ENCODE assay signal across 8 mouse cellular contexts in the genomic region with DNA sequence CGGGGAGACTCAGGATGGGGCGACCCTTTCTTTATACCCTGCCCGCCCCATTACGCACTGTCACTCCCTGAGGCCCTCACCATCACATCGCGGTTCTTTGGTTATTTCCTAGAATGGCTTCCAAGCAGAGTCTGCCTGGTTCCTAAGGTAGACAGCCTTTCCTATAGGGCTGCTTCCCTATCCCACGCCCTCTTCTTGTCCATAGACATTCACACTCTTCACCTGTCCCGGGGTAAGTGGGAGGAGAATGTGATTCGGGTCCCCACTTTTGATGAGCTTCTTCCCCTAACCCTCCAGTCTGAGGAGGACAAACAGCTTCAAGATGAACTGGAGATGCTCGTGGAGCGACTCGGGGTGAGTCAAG. TPM values are rescaled to one million over a fixed set of nuclear protein-coding genes. Genes with fewer than 3 reads are reported as not detected.
DNase-seq lines count a peak whose midpoint lies in the region; ATAC-seq and TF ChIP-seq lines count a peak whose summit lies in the region.

No protein-coding gene starts in this region.

- no peak overlapping the region for H3K27ac ChIP-seq in neural tube, embryonic 11.5 days (ENCODE audit: low read depth, low read length)
- peak overlapping the region; percentile 90 for H3K27ac ChIP-seq in forebrain, embryonic 10.5 days
- 0 out of 2 replicates have a peak overlapping the region, but pooled peaks have one; percentile 15 for H3K27ac ChIP-seq in limb, embryonic 13.5 days
- peak overlapping the region; percentile 3; the same call in 1 of the 2 replicates for H3K27ac ChIP-seq in small intestine, adult 2 months (ENCODE audit: insufficient read depth, low read depth, low read length)

- H3K4me3 ChIP-seq in neural tube, embryonic 11.5 days (ENCODE audit: low read depth, low read length), result peak overlapping the region; percentile 86
- H3K4me3 ChIP-seq in forebrain, embryonic 10.5 days, result peak overlapping the region; percentile 72
- H3K4me3 ChIP-seq in limb, embryonic 13.5 days, result peak overlapping the region; percentile 92
- H3K4me3 ChIP-seq in small intestine, adult 2 months (ENCODE audit: low read depth, low read length), result peak overlapping the region; percentile 87

- H3K9me3 ChIP-seq in neural tube, embryonic 11.5 days (ENCODE audit: control insufficient read depth, low read length), result no peaks in the 10 kb centered on the region
- H3K9me3 ChIP-seq in forebrain, embryonic 10.5 days, result no peaks in the 10 kb centered on the region
- no peaks in the 10 kb centered on the region for H3K9me3 ChIP-seq in limb, embryonic 13.5 days

- peak overlapping the region; percentile 79 for H3K4me2 ChIP-seq in neural tube, embryonic 11.5 days (ENCODE audit: low read depth)
- H3K4me2 ChIP-seq in limb, embryonic 13.5 days (replicated peaks), result peak overlapping the region; percentile 97

- H3K36me3 ChIP-seq in neural tube, embryonic 11.5 days (ENCODE audit: control insufficient read depth, insufficient read depth, low read length), result peaks cover 5% of the 10 kb centered on the region
- H3K36me3 ChIP-seq in forebrain, embryonic 10.5 days (replicated peaks), result peaks cover 36% of the 10 kb centered on the region
- peaks cover 33% of the 10 kb centered on the region for H3K36me3 ChIP-seq in limb, embryonic 13.5 days
- H3K36me3 ChIP-seq in small intestine, adult 2 months (ENCODE audit: control insufficient read depth, insufficient read depth, low read length), result peaks cover 23% of the 10 kb centered on the region

- 0 out of 2 replicates have a peak, but pooled peaks have one; percentile 7 for TF ChIP-seq CTCF in small intestine, adult 2 months (IDR thresholded peaks at IDR 0.05; ENCODE audit: extremely low read depth, insufficient read length, insufficient replicate concordance, low read depth, low read length)

- H3K4me1 ChIP-seq in neural tube, embryonic 11.5 days (ENCODE audit: control insufficient read depth, insufficient read depth, low read length), result peaks cover 2% of the 10 kb centered on the region; the same call in 1 of the 2 replicates
- peaks cover 16% of the 10 kb centered on the region for H3K4me1 ChIP-seq in forebrain, embryonic 10.5 days
- peaks cover 16% of the 10 kb centered on the region for H3K4me1 ChIP-seq in limb, embryonic 13.5 days
- no peaks in the 10 kb centered on the region for H3K4me1 ChIP-seq in small intestine, adult 2 months (ENCODE audit: control insufficient read depth, insufficient read depth, insufficient read length, low read length)

- DNase-seq in neural tube, embryonic 11.5 days (ENCODE audit: low spot score), result peak; percentile 12
- no peak for DNase-seq in neural tube, embryonic 10.5 days (ENCODE audit: extremely low spot score, low spot score)
- DNase-seq in forebrain, embryonic 10.5 days (ENCODE audit: extremely low spot score, low spot score), result no peak
- no peak for DNase-seq in layer of hippocampus, postnatal 36 days
- DNase-seq in left cerebral cortex, adult 9 months (ENCODE audit: low spot score in 2 of 2), result no peak

- 9% methylated on average over 12 of the region's 12 CpGs for WGBS in neural tube, embryonic 11.5 days
- WGBS in forebrain, embryonic 10.5 days, result 11% methylated on average over 12 of the region's 12 CpGs
- 9% methylated on average over 12 of the region's 12 CpGs for WGBS in limb, embryonic 13.5 days
- 5% methylated on average over 12 of the region's 12 CpGs for WGBS in small intestine, adult 2 months

- TF ChIP-seq POLR2A in small intestine, adult 2 months (IDR thresholded peaks at IDR 0.05; ENCODE audit: low read depth, low read length), result no peak

- ATAC-seq in neural tube, embryonic 11.5 days (ENCODE audit: insufficient read depth, low FRiP score, low TSS enrichment), result no peak
- peak; percentile 13 for ATAC-seq in limb, embryonic 13.5 days (ENCODE audit: low FRiP score, low read depth)
- ATAC-seq in megakaryocyte-erythroid progenitor cell, adult 5-6 weeks (replicated peaks; ENCODE audit: low FRiP score, low TSS enrichment, poor library complexity, severe bottlenecking), result no peak

- H3K9ac ChIP-seq in neural tube, embryonic 11.5 days (ENCODE audit: low read length), result peak overlapping the region; percentile 74
- peak overlapping the region; percentile 92 for H3K9ac ChIP-seq in limb, embryonic 13.5 days

- no peaks in the 10 kb centered on the region for H3K27me3 ChIP-seq in neural tube, embryonic 11.5 days (ENCODE audit: control insufficient read depth, insufficient read depth, low read length)
- H3K27me3 ChIP-seq in forebrain, embryonic 10.5 days (ENCODE audit: poor library complexity, severe bottlenecking), result no peaks in the 10 kb centered on the region
- H3K27me3 ChIP-seq in limb, embryonic 13.5 days, result no peaks in the 10 kb centered on the region
- no peaks in the 10 kb centered on the region for H3K27me3 ChIP-seq in small intestine, adult 2 months (ENCODE audit: control insufficient read depth, insufficient read depth, low read length)

RNA-seq across cellular contexts. Expression of a gene that starts 0.5 kb away (rescaled TPM):
- 490 and 517 TPM in 2 replicates for polyA plus RNA-seq in neural tube, embryonic 11.5 days (2014; fragmentation: Nextera tagmentation; extraction: Ambion mirVana)
- polyA plus RNA-seq in forebrain, embryonic 10.5 days (2016; fragmentation: Nextera tagmentation; extraction: Ambion mirVana), result 544 and 556 TPM in 2 replicates
- polyA plus RNA-seq in limb, embryonic 13.5 days (2015; fragmentation: Nextera tagmentation; extraction: Ambion mirVana), result 342 and 355 TPM in 2 replicates
- polyA plus RNA-seq in small intestine, adult 2 months (2012; rRNA removed), result 24.5 and 45.0 TPM in 2 replicates
- 234 and 246 TPM in 2 replicates for total RNA-seq in megakaryocyte-erythroid progenitor cell, adult 5-6 weeks (2014; fragmentation: Nextera tagmentation)
- 233 and 271 TPM in 2 replicates for total RNA-seq in megakaryocyte-erythroid progenitor cell, adult 5-6 weeks (2017)
- total RNA-seq in layer of hippocampus, postnatal 36 days (2021), result 100 to 1,000 TPM; 212 to 232 TPM

RNA-seq across cellular contexts. Expression of a gene that starts 16.2 kb away (rescaled TPM):
- 164 and 165 TPM in 2 replicates for polyA plus RNA-seq in neural tube, embryonic 11.5 days (2014; fragmentation: Nextera tagmentation; extraction: Ambion mirVana)
- polyA plus RNA-seq in forebrain, embryonic 10.5 days (2016; fragmentation: Nextera tagmentation; extraction: Ambion mirVana), result 254 TPM in 2 replicates
- polyA plus RNA-seq in limb, embryonic 13.5 days (2015; fragmentation: Nextera tagmentation; extraction: Ambion mirVana), result 175 and 183 TPM in 2 replicates
- polyA plus RNA-seq in small intestine, adult 2 months (2012; rRNA removed), result 213 and 340 TPM in 2 replicates
- total RNA-seq in megakaryocyte-erythroid progenitor cell, adult 5-6 weeks (2014; fragmentation: Nextera tagmentation), result 287 and 336 TPM in 2 replicates
- 332 and 405 TPM in 2 replicates for total RNA-seq in megakaryocyte-erythroid progenitor cell, adult 5-6 weeks (2017)
- 100 to 1,000 TPM; 292 to 299 TPM for total RNA-seq in layer of hippocampus, postnatal 36 days (2021)

RNA-seq across cellular contexts. Expression of a gene that starts 22.3 kb away (rescaled TPM):
- 2.2 and 4.6 TPM in 2 replicates for polyA plus RNA-seq in neural tube, embryonic 11.5 days (2014; fragmentation: Nextera tagmentation; extraction: Ambion mirVana)
- polyA plus RNA-seq in forebrain, embryonic 10.5 days (2016; fragmentation: Nextera tagmentation; extraction: Ambion mirVana), result 4.3 and 5.1 TPM in 2 replicates
- polyA plus RNA-seq in limb, embryonic 13.5 days (2015; fragmentation: Nextera tagmentation; extraction: Ambion mirVana), result 6.9 and 7.5 TPM in 2 replicates
- polyA plus RNA-seq in small intestine, adult 2 months (2012; rRNA removed), result 0.19 and 0.42 TPM in 2 replicates
- not detected in 2 replicates for total RNA-seq in megakaryocyte-erythroid progenitor cell, adult 5-6 weeks (2014; fragmentation: Nextera tagmentation)
- total RNA-seq in megakaryocyte-erythroid progenitor cell, adult 5-6 weeks (2017), result not detected in 2 replicates
- 10 to 100 TPM; 28.4 to 29.2 TPM for total RNA-seq in layer of hippocampus, postnatal 36 days (2021)

RNA-seq across cellular contexts. Expression of a gene that starts 30.8 kb away (rescaled TPM):
- 4.1 and 4.4 TPM in 2 replicates for polyA plus RNA-seq in neural tube, embryonic 11.5 days (2014; fragmentation: Nextera tagmentation; extraction: Ambion mirVana)
- 2.4 and 2.5 TPM in 2 replicates for polyA plus RNA-seq in forebrain, embryonic 10.5 days (2016; fragmentation: Nextera tagmentation; extraction: Ambion mirVana)
- polyA plus RNA-seq in limb, embryonic 13.5 days (2015; fragmentation: Nextera tagmentation; extraction: Ambion mirVana), result 0.92 and 1.2 TPM in 2 replicates
- polyA plus RNA-seq in small intestine, adult 2 months (2012; rRNA removed), result 3.1 and 6.7 TPM in 2 replicates
- not detected in 2 replicates for total RNA-seq in megakaryocyte-erythroid progenitor cell, adult 5-6 weeks (2014; fragmentation: Nextera tagmentation)
- total RNA-seq in megakaryocyte-erythroid progenitor cell, adult 5-6 weeks (2017), result not detected in 2 replicates
- 10 to 100 TPM; 83.0 to 88.3 TPM for total RNA-seq in layer of hippocampus, postnatal 36 days (2021)

RNA-seq across cellular contexts. Expression of a gene that starts 40.4 kb away (rescaled TPM):
- polyA plus RNA-seq in neural tube, embryonic 11.5 days (2014; fragmentation: Nextera tagmentation; extraction: Ambion mirVana), result 58.6 and 61.3 TPM in 2 replicates
- 61.9 and 62.6 TPM in 2 replicates for polyA plus RNA-seq in forebrain, embryonic 10.5 days (2016; fragmentation: Nextera tagmentation; extraction: Ambion mirVana)
- 39.5 and 41.1 TPM in 2 replicates for polyA plus RNA-seq in limb, embryonic 13.5 days (2015; fragmentation: Nextera tagmentation; extraction: Ambion mirVana)
- 16.8 and 18.6 TPM in 2 replicates for polyA plus RNA-seq in small intestine, adult 2 months (2012; rRNA removed)
- total RNA-seq in megakaryocyte-erythroid progenitor cell, adult 5-6 weeks (2014; fragmentation: Nextera tagmentation), result 28.7 and 36.6 TPM in 2 replicates
- total RNA-seq in megakaryocyte-erythroid progenitor cell, adult 5-6 weeks (2017), result 24.3 and 33.1 TPM in 2 replicates
- 10 to 100 TPM; 11.9 to 13.2 TPM for total RNA-seq in layer of hippocampus, postnatal 36 days (2021)
